Mouse (Mus musculus) small intestine, adult 2 months (tissue): ENCODE data around the gene Rbm28.

ENCODE experiments used
- CTCF ChIP-seq: fragments of 200-500 bp; IDR thresholded peaks from 2 replicates; pipeline ENCODE4 v1.5.1; 2012; ENCODE audit warnings: low read depth, mild to moderate bottlenecking, control low read depth, inconsistent platforms, low read length, moderate library complexity, mixed read lengths; ENCODE audit not compliant: insufficient replicate concordance, insufficient read length; ENCODE audit errors: extremely low read depth
- POLR2A ChIP-seq: fragments of 200-500 bp; IDR thresholded peaks from 2 replicates; pipeline ENCODE4 v1.6.1; 2012; ENCODE audit warnings: low read depth, mild to moderate bottlenecking, control low read depth, inconsistent platforms, low read length, moderate library complexity

GRCm38 (mm10) chr6:29101248-29101864 lies 63.5 kb downstream of the Rbm28 start:
- TF ChIP-seq CTCF: no peak
- no peak for TF ChIP-seq POLR2A
